Mouse (Mus musculus): Measurements from ENCODE around the gene Tmem135. TPM values are rescaled to one million over a fixed set of nuclear protein-coding genes. Genes with fewer than 3 reads are reported as not detected.

Tmem135 gene
- polyA plus RNA-seq, 1 experiment: 30.9 TPM

DNA sequence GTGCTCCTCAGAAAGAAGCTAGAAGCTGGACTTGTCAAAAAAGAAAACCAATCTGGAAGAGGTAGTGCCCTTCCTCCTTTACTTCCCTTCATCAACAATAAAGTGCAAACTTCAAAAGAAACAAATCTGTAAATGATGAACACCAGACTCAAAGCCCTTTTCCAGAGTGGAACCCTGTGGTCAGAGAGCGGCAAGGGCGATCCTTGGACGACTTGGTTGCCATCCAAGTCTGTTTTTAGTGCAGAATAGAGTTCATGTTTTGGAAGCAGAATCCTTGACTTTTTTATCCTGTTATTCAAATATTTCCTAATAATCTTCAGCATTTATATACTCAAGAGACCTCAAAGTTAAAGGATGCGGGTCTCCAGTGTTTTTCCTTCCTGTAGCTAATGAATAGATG lies 11.6 kb downstream of the Tmem135 start:
- Histone ChIP-seq H3K4me3 (ENCODE audit: insufficient read depth, low read length) (no peak overlapping the region), H3K27ac (ENCODE audit: insufficient read depth, low read length) (no peak overlapping the region), H3K4me1 (ENCODE audit: control insufficient read depth, insufficient read depth, low read length) (no peaks in the 10 kb centered on the region; the same call in 1 of the 2 replicates)
- no peak for TF ChIP-seq CTCF (IDR thresholded peaks at IDR 0.05; ENCODE audit: extremely low read depth, insufficient read depth, low read length)
- TF ChIP-seq POLR2A (IDR thresholded peaks at IDR 0.05; ENCODE audit: extremely low read depth, insufficient read depth, low read length): no peak

DNA sequence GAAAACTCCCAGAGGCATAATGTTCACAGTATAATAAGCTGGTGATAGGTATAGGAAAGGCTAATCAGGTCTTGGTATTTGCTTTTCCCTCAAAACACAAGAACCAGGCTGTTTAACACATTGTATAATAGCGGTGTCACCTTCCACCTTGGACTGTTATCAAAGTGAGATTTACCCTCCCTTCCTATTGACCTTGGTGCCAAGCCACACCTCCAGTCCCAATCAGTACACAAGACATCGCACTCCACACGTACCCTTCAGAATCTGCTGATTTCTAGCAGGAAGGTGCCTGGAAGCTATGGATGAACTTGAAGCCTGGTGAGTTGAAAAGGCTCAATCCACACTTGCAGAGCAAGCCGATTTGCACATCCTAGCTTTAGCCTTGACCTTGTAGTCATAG lies 12.2 kb downstream of the Tmem135 start:
- Histone ChIP-seq H3K4me3 (ENCODE audit: insufficient read depth, low read length) (no peak overlapping the region), H3K27ac (ENCODE audit: insufficient read depth, low read length) (no peak overlapping the region), H3K4me1 (ENCODE audit: control insufficient read depth, insufficient read depth, low read length) (no peaks in the 10 kb centered on the region; the same call in 1 of the 2 replicates)
- TF ChIP-seq CTCF (IDR thresholded peaks at IDR 0.05; ENCODE audit: extremely low read depth, insufficient read depth, low read length) (no peak), POLR2A (IDR thresholded peaks at IDR 0.05; ENCODE audit: extremely low read depth, insufficient read depth, low read length) (no peak)

DNA sequence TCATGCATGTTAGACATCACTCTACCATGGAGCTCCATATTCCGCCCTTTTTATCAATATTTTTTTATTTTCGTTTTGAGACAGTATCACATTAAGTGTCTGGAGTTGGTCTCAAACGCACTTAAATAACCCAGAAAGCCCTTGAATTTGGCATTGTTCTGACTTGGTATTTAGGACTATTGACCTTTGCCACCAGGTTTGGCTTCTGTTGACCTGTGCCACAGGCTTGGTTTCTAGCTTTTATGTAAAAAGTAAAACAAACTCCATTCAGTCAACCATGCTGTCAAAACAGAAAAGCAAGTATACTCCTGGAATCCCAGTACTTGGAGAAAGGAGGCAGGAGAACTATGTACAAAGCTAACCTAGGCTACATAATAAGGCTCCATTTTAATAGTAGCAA lies 12.7 kb downstream of the Tmem135 start:
- Histone ChIP-seq H3K4me3 (ENCODE audit: insufficient read depth, low read length) (no peak overlapping the region), H3K4me1 (ENCODE audit: control insufficient read depth, insufficient read depth, low read length) (no peaks in the 10 kb centered on the region; the same call in 1 of the 2 replicates), H3K27ac (ENCODE audit: insufficient read depth, low read length) (no peak overlapping the region)
- no peak for TF ChIP-seq POLR2A (IDR thresholded peaks at IDR 0.05; ENCODE audit: extremely low read depth, insufficient read depth, low read length)
- no peak for TF ChIP-seq CTCF (IDR thresholded peaks at IDR 0.05; ENCODE audit: extremely low read depth, insufficient read depth, low read length)

DNA sequence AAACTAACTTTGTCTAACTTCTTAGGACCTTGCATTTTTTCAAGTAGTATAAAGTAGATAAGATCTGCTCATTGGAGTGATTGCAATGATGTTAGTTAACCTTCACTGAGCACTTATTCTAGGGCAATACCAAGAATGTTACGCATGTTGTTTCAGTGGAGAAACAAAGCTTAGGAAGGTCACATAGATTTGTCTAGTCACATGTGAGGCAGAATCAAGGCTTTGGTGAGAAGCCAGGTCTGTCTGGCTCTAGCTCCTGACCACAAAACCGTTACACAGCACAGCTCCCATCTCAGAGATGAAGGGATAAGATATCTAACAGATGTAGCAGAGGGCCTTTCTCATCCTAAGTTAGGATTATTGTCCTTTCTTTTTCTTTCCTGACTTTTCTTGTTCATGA lies 13.4 kb downstream of the Tmem135 start:
- TF ChIP-seq CTCF (IDR thresholded peaks at IDR 0.05; ENCODE audit: extremely low read depth, insufficient read depth, low read length) (no peak), POLR2A (IDR thresholded peaks at IDR 0.05; ENCODE audit: extremely low read depth, insufficient read depth, low read length) (no peak)
- Histone ChIP-seq H3K4me3 (ENCODE audit: insufficient read depth, low read length) (no peak overlapping the region), H3K4me1 (ENCODE audit: control insufficient read depth, insufficient read depth, low read length) (no peaks in the 10 kb centered on the region; the same call in 1 of the 2 replicates), H3K27ac (ENCODE audit: insufficient read depth, low read length) (no peak overlapping the region)

DNA sequence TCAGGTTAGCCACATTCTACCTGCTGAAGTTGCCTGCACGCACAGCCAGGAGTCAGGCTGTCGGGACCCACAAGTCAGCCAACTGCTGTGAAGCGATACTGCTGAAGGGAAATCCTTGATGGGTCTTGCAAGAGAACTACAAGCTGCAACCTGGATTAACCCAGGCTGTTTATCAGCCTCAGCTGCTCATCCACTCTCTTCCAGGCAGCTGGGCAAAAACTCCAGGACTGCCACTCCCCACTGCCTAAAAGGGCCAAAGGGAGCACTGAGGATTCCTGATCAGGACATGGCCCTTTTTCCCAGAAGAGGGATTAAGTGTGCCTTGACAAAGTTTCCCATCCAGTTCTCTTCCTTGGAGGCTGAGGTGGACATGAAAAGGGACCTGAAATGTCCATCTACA lies 15.0 kb downstream of the Tmem135 start:
- Histone ChIP-seq H3K4me1 (ENCODE audit: control insufficient read depth, insufficient read depth, low read length) (no peaks in the 10 kb centered on the region; the same call in 1 of the 2 replicates), H3K4me3 (ENCODE audit: insufficient read depth, low read length) (no peak overlapping the region), H3K27ac (ENCODE audit: insufficient read depth, low read length) (no peak overlapping the region)
- TF ChIP-seq CTCF (IDR thresholded peaks at IDR 0.05; ENCODE audit: extremely low read depth, insufficient read depth, low read length) (no peak), POLR2A (IDR thresholded peaks at IDR 0.05; ENCODE audit: extremely low read depth, insufficient read depth, low read length) (no peak)

DNA sequence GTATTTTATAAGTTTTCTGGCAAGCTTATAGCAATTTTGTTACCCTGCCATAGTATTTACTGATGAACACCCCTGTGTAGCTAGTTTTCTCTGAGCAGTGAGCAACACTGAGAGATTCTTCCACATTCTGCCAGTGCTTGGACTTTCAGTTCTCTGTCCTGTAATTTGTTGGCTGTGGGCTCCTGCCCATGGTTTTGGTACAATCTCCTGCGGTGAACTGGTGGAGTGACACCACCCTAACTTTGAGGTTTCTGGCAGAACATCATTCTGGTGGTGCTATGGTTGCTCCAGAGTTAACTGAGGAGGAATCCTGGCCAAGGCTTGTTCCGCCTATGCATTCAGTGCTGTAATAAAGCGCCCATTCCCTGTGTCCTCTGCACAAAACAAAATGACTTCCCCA lies 21.1 kb downstream of the Tmem135 start:
- H3K27ac ChIP-seq (ENCODE audit: insufficient read depth, low read length): no peak overlapping the region
- no peaks in the 10 kb centered on the region for H3K4me1 ChIP-seq (ENCODE audit: control insufficient read depth, insufficient read depth, low read length)
- no peak overlapping the region for H3K4me3 ChIP-seq (ENCODE audit: insufficient read depth, low read length)
- TF ChIP-seq CTCF (IDR thresholded peaks at IDR 0.05; ENCODE audit: extremely low read depth, insufficient read depth, low read length) (no peak), POLR2A (IDR thresholded peaks at IDR 0.05; ENCODE audit: extremely low read depth, insufficient read depth, low read length) (no peak)

DNA sequence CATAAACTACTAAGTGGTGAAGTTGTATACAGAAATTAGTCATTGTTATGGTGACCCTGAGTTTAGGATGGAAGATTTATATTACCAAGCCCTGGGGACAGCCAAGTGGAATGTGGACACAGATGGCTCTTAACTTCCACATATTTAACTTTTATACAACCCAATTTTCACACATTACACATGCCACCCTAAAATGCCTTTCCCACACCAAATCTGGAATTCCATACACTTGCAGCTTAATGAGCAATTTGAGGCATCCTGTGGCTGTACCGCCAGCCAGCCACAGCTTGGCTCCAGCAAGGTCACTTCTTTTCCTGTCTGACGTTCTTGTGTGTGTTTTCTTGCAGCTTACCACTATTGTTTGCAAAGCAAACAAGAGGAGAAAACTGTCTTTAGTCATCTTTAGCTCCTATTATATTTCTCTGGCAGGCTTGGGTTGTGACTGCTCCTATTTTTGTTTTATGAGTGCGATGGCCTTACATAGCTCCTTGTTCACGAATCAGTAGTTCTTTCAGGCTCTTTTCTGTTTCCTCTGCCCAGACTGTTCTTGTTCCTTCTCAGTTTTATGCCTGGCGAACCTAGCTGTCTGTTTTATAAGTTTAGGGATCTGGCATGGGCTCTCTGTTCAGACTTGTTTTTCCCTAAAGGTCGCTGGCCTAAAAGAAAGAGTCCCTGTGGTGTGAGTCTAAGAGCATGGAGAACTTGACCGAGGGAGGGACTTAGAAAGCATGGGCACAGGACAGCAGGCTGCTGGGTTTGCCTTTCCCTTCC lies 22.9 kb downstream of the Tmem135 start:
- Histone ChIP-seq H3K27ac (ENCODE audit: insufficient read depth, low read length) (no peak overlapping the region), H3K4me1 (ENCODE audit: control insufficient read depth, insufficient read depth, low read length) (no peaks in the 10 kb centered on the region), H3K4me3 (ENCODE audit: insufficient read depth, low read length) (no peak overlapping the region)
- no peak for TF ChIP-seq POLR2A (IDR thresholded peaks at IDR 0.05; ENCODE audit: extremely low read depth, insufficient read depth, low read length)

DNA sequence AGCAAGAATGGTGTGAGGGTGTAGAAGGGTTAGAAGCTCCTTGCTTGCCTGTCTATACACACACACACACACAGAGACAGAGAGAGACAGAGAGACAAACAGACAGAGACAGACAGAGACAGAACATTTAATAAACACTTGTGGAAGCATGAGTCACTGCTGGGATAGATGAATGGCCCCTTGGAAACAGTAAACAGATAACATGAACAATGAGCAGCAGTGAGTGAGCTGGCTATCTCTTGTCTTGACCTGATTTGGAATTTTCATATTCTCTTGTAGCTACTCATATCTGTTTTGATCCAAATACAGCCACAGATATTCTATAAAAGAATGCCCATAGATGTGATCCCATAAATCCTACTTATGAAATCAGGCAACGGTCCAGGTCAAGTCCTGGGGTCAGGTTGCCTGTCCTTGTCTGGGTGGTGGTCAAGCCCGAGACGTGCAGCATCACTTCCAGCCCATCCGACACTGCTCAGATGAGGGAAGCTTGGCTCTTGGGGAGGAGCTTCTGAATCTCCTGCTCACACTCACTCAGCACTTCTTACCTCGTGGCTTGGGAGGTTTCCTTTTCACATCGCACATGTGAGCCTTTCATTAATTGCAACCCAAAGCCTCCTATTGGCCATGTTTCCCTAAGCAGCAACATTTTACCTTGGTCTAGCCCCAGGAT lies 32.3 kb downstream of the Tmem135 start:
- no peaks in the 10 kb centered on the region for H3K4me1 ChIP-seq (ENCODE audit: control insufficient read depth, insufficient read depth, low read length)
- TF ChIP-seq POLR2A (IDR thresholded peaks at IDR 0.05; ENCODE audit: extremely low read depth, insufficient read depth, low read length) (no peak), CTCF (IDR thresholded peaks at IDR 0.05; ENCODE audit: extremely low read depth, insufficient read depth, low read length) (no peak)
- H3K27ac ChIP-seq (ENCODE audit: insufficient read depth, low read length): no peak overlapping the region
- H3K4me3 ChIP-seq (ENCODE audit: insufficient read depth, low read length): no peak overlapping the region

DNA sequence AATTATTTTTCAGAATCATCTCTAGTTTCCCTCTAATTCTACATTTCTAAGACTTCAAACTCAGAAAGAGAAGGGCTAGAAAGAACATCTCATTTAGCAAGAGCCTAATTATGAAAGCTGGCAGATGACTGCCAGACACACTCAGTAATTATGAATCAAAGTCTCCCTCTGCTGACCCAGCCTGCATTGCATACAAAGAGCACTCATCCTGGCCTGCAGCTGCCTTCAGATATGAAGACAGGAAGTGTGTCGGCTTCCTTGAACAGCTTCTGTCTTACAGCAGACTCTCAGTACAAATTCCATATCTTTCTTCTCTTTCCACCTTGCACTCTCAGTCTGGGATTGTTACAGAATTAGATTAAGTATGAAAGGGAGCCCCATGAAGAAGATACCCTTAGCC lies 33.1 kb downstream of the Tmem135 start:
- TF ChIP-seq POLR2A (IDR thresholded peaks at IDR 0.05; ENCODE audit: extremely low read depth, insufficient read depth, low read length) (no peak), CTCF (IDR thresholded peaks at IDR 0.05; ENCODE audit: extremely low read depth, insufficient read depth, low read length) (peak; percentile 46; the same call in 1 of the 2 replicates)
- Histone ChIP-seq H3K4me3 (ENCODE audit: insufficient read depth, low read length) (no peak overlapping the region), H3K27ac (ENCODE audit: insufficient read depth, low read length) (no peak overlapping the region), H3K4me1 (ENCODE audit: control insufficient read depth, insufficient read depth, low read length) (no peaks in the 10 kb centered on the region)

DNA sequence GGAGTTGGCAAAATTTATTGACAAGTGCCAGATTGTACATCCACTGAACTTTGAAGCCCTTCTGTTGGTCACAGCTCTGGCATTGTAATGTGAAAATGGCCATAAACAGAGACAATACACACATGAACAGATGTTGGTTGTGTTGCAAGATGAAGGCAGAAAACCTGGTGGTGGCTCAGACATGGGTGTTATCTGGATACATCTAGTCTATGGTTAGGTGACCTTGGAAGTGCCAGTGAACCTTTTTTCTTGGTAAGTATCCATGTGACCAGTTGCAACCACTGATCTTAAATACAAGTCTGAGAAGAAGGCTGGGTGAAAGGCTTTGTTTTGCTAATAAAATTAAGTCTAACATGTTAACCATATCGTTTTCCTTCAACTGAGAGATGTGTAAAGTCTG lies 33.9 kb downstream of the Tmem135 start:
- Histone ChIP-seq H3K4me3 (ENCODE audit: insufficient read depth, low read length) (no peak overlapping the region), H3K4me1 (ENCODE audit: control insufficient read depth, insufficient read depth, low read length) (no peaks in the 10 kb centered on the region), H3K27ac (ENCODE audit: insufficient read depth, low read length) (no peak overlapping the region)
- TF ChIP-seq POLR2A (IDR thresholded peaks at IDR 0.05; ENCODE audit: extremely low read depth, insufficient read depth, low read length) (no peak), CTCF (IDR thresholded peaks at IDR 0.05; ENCODE audit: extremely low read depth, insufficient read depth, low read length) (no peak)
